Mouse (Mus musculus): ENCODE measurements around the gene Adgrg3. TPM values are rescaled to one million over a fixed set of nuclear protein-coding genes. Genes with fewer than 3 reads are reported as not detected.

Adgrg3 gene
- total and polyA plus RNA-seq, 3 experiments = not detected

DNA sequence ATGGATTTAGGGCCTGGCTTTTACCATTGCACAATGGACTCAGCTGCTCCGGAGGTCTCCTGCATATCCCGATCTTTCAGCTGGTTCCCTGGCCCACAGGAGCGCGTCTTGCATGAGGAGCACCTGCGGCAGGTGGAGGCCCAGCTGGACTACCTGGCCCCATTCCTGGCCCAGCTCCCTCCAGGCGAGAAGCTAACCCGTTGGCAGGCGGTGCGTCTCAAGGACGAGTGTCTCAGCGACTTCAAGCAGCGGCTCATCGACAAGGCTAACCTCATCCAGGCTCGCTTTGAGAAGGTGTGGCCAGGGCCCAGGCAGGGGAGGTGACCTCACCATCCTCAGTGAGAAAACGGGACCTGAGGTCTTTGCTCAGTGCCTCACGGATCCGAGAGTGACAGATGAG lies 58.7 kb downstream of the Adgrg3 start:
- no peaks in the 10 kb centered on the region for H3K79me2 ChIP-seq (replicated peaks; ENCODE audit: control insufficient read depth, extremely low read depth, insufficient read depth, poor library complexity, severe bottlenecking)
- no peaks in the 10 kb centered on the region for H3K9me3 ChIP-seq (replicated peaks; ENCODE audit: low read length)
- TF ChIP-seq POLR2AphosphoS2 (IDR thresholded peaks at IDR 0.05; ENCODE audit: low read depth, low read length) = no peak
- no peak for TF ChIP-seq RAD21 (IDR thresholded peaks at IDR 0.05; ENCODE audit: low read depth, low read length)
- no peak for TF ChIP-seq MYC (IDR thresholded peaks at IDR 0.05; ENCODE audit: low read depth, low read length)
- no peak for TF ChIP-seq MAZ (IDR thresholded peaks at IDR 0.05; ENCODE audit: low read depth, low read length)
- TF ChIP-seq CHD2 (IDR thresholded peaks at IDR 0.05; ENCODE audit: low read length) = no peak
- no peak for TF ChIP-seq SMC3 (IDR thresholded peaks at IDR 0.05; ENCODE audit: low read depth, low read length)
- no peak for TF ChIP-seq SIN3A (IDR thresholded peaks at IDR 0.05; ENCODE audit: low read length)
- TF ChIP-seq NELFE (IDR thresholded peaks at IDR 0.05; ENCODE audit: low read depth, low read length) = no peak
- TF ChIP-seq PAX5 (IDR thresholded peaks at IDR 0.05; ENCODE audit: low read length) = no peak
- TF ChIP-seq UBTF (IDR thresholded peaks at IDR 0.05; ENCODE audit: low read depth, low read length) = no peak
- TF ChIP-seq ELF1 (IDR thresholded peaks at IDR 0.05; ENCODE audit: low read depth, low read length) = no peak
- TF ChIP-seq TCF12 (IDR thresholded peaks at IDR 0.05; ENCODE audit: low read depth, low read length) = no peak
- no peak for TF ChIP-seq POLR2A (IDR thresholded peaks at IDR 0.05; ENCODE audit: low read depth, low read length)
- TF ChIP-seq EP300 (IDR thresholded peaks at IDR 0.05; ENCODE audit: low read length) = no peak
- TF ChIP-seq ZC3H11A (IDR thresholded peaks at IDR 0.05; ENCODE audit: low read depth, low read length) = no peak
- no peak for TF ChIP-seq MEF2A (IDR thresholded peaks at IDR 0.05; ENCODE audit: borderline replicate concordance, low read depth, low read length)
- peaks cover 70% of the 10 kb centered on the region for H3K27me3 ChIP-seq (replicated peaks)
- H3K27ac ChIP-seq (ENCODE audit: insufficient read depth, low read depth) = no peak overlapping the region
- in situ Hi-C loops (cut with MboI; ENCODE audit: low pct_ligation_motif_present, low pct_unique_long_range_greater_than_20kb, low sequenced_read_pairs) = loop anchor here (10.0 to 25.0 kb wide), 2 partner anchors 131 to 136 kb away; partner anchors contain the start of gene Kifc3
- 0 out of 4 replicates have a peak, but pooled peaks cover 0 to 6% of the 10 kb centered on the region in 2 experiments for H3K4me1 ChIP-seq (ENCODE audit: control insufficient read depth in 1 of 2, insufficient read depth in 2 of 2)
- no peak overlapping the region for H3K4me3 ChIP-seq (replicated peaks in 1 of 3; ENCODE audit: low read depth in 2 of 3, low read length in 2 of 3, poor library complexity in 1 of 3)
- H3K4me2 ChIP-seq (ENCODE audit: insufficient read depth, low read depth, poor library complexity, severe bottlenecking) = no peak overlapping the region
- dilution Hi-C loops (cut with MboI; ENCODE audit: extremely low pct_ligation_motif_present, extremely low pct_unique_long_range_greater_than_20kb, low sequenced_read_pairs) = no loop called here
- no peaks in the 10 kb centered on the region for H3K36me3 ChIP-seq (replicated peaks in 1 of 2; ENCODE audit: control insufficient read depth in 1 of 2, insufficient read depth in 1 of 2, low read length in 1 of 2)
- H3K9ac ChIP-seq (ENCODE audit: insufficient read depth, low read depth) = no peak overlapping the region
- no peak for DNase-seq (ENCODE audit: extremely low read depth)

DNA sequence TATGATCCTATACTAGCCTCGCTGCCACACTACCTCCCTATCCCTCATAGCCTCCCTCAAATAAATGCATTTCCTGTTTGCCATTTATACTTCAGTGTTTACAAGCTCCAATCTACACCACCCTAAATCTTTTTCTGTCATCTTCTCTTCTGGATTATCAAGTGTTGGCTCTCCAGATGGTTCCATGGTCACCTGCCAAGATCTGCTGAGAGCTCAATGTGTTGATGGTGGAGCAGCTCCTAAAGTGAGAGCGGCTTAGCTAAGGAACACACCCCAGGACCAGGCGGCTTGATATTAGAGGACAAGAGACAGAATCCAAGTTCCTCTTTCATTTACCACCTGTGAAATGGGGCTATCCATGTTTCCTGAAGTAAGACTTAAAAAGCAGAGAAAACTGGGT lies 60.6 kb downstream of the Adgrg3 start:
- DNase-seq (ENCODE audit: extremely low read depth) = no peak
- H3K4me3 ChIP-seq (replicated peaks in 1 of 3; ENCODE audit: low read depth in 2 of 3, low read length in 2 of 3, poor library complexity in 1 of 3) = no peak overlapping the region
- no peaks in the 10 kb centered on the region for H3K79me2 ChIP-seq (replicated peaks; ENCODE audit: control insufficient read depth, extremely low read depth, insufficient read depth, poor library complexity, severe bottlenecking)
- in situ Hi-C loops (cut with MboI; ENCODE audit: low pct_ligation_motif_present, low pct_unique_long_range_greater_than_20kb, low sequenced_read_pairs) (loop anchor here (10.0 to 25.0 kb wide), 2 partner anchors 133 to 134 kb away; partner anchors contain the start of gene Kifc3), dilution Hi-C loops (cut with MboI; ENCODE audit: extremely low pct_ligation_motif_present, extremely low pct_unique_long_range_greater_than_20kb, low sequenced_read_pairs) (no loop called here)
- no peak for TF ChIP-seq CTCF (conservative IDR thresholded peaks at IDR 0.05 in 1 of 2, IDR thresholded peaks at IDR 0.05 in 1 of 2; ENCODE audit: low read depth in 2 of 2, low read length in 2 of 2)
- TF ChIP-seq ZNF384 (IDR thresholded peaks at IDR 0.05; ENCODE audit: low read depth, low read length) = no peak
- TF ChIP-seq RAD21 (IDR thresholded peaks at IDR 0.05; ENCODE audit: low read depth, low read length) = no peak
- no peak for TF ChIP-seq GABPA (IDR thresholded peaks at IDR 0.05; ENCODE audit: insufficient replicate concordance, low read depth, low read length)
- no peak for TF ChIP-seq E2F4 (IDR thresholded peaks at IDR 0.05; ENCODE audit: insufficient replicate concordance, low read depth, low read length)
- TF ChIP-seq NELFE (IDR thresholded peaks at IDR 0.05; ENCODE audit: low read depth, low read length) = no peak
- TF ChIP-seq KAT2A (IDR thresholded peaks at IDR 0.05; ENCODE audit: insufficient replicate concordance, low read length) = no peak
- TF ChIP-seq MAZ (IDR thresholded peaks at IDR 0.05; ENCODE audit: low read depth, low read length) = no peak
- no peak for TF ChIP-seq USF2 (conservative IDR thresholded peaks at IDR 0.05; ENCODE audit: low read depth, low read length)
- no peak for TF ChIP-seq ZMIZ1 (IDR thresholded peaks at IDR 0.05; ENCODE audit: low read depth, low read length)
- TF ChIP-seq ZC3H11A (IDR thresholded peaks at IDR 0.05; ENCODE audit: low read depth, low read length) = no peak
- TF ChIP-seq UBTF (IDR thresholded peaks at IDR 0.05; ENCODE audit: low read depth, low read length) = no peak
- no peak for TF ChIP-seq JUND (conservative IDR thresholded peaks at IDR 0.05; ENCODE audit: low read depth, low read length)
- TF ChIP-seq JUN (IDR thresholded peaks at IDR 0.05; ENCODE audit: insufficient read depth, low read depth, low read length) = no peak
- no peak for TF ChIP-seq NRF1 (IDR thresholded peaks at IDR 0.05; ENCODE audit: low read depth, low read length)
- no peak for TF ChIP-seq MAFK (IDR thresholded peaks at IDR 0.05; ENCODE audit: insufficient replicate concordance, low read length)
- TF ChIP-seq HCFC1 (IDR thresholded peaks at IDR 0.05; ENCODE audit: low read depth, low read length) = no peak
- TF ChIP-seq CHD1 (IDR thresholded peaks at IDR 0.05; ENCODE audit: low read depth, low read length) = no peak
- no peak overlapping the region for H3K9ac ChIP-seq (ENCODE audit: insufficient read depth, low read depth)
- H3K9me3 ChIP-seq (replicated peaks; ENCODE audit: low read length) = no peaks in the 10 kb centered on the region
- peaks cover 55% of the 10 kb centered on the region for H3K27me3 ChIP-seq (replicated peaks)
- no peak overlapping the region for H3K4me2 ChIP-seq (ENCODE audit: insufficient read depth, low read depth, poor library complexity, severe bottlenecking)
- H3K36me3 ChIP-seq (replicated peaks in 1 of 2; ENCODE audit: control insufficient read depth in 1 of 2, insufficient read depth in 1 of 2, low read length in 1 of 2) = peaks cover 3 to 7% of the 10 kb centered on the region in 2 experiments
- no peak overlapping the region for H3K27ac ChIP-seq (ENCODE audit: insufficient read depth, low read depth)
- peaks cover 3 to 18% of the 10 kb centered on the region in 2 experiments for H3K4me1 ChIP-seq (ENCODE audit: control insufficient read depth in 1 of 2, insufficient read depth in 2 of 2)
